Mouse (Mus musculus): ENCODE results near the gene Cort.

Cort gene

GRCm38 (mm10) chr4:149126663-149127062 lies at the start of gene Cort:
Cort (minus strand) TSS chr4:149126763.
- ChIA-PET POLR2A (interaction anchor here in 2 of 4 experiments (0.6 to 1.8 kb wide), 4 partner anchors 22 to 198 kb away, joined by 3 to 4 read pairs (median 4); partner anchors contain the start of genes Dffa (in 1 of the 2) and Pgd (in 1 of the 2)), CTCF (interaction anchor here in 1 of 4 experiments (1.4 kb wide), 1 partner anchor 10 kb away, joined by 7 read pairs; the partner anchor contains the start of gene Cenps)

GRCm38 (mm10) chr4:149173661-149174060 lies 47.1 kb upstream of the Cort start:
- ChIA-PET POLR2A (interaction anchor here in 2 of 4 experiments (0.7 to 4.2 kb wide), 5 partner anchors 8 to 264 kb away, joined by 3 to 23 read pairs (median 5); no protein-coding TSS in a partner anchor), CTCF (interaction anchor here in 2 of 4 experiments (0.6 to 0.7 kb wide), 3 partner anchors 156 to 1180 kb away, joined by 3 read pairs; no protein-coding TSS in a partner anchor)

DNA sequence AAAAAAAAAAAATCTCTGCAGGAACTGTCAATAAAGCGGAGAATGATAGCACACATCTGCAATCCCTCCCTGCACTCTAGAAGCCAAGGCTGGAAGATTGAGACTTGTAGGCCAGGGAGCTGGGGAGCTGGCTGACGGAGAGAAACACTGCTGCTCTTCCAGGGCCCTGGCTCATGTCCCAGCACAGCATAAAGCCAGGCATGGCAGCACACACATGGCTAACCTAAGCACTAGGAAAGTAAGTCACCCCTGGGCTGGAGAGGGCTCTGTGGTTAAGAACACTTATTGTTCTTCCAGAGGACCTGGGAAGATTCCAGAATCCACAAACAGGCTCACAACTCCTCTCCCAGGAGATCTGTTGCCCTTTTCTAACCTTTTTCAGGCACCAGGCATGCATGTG lies 46.1 kb upstream of the Cort start:
- ChIA-PET POLR2A (interaction anchor here in 2 of 4 experiments (0.7 to 4.2 kb wide), 6 partner anchors 9 to 794 kb away, joined by 3 to 23 read pairs (median 6); no protein-coding TSS in a partner anchor), CTCF (interaction anchor here in 3 of 4 experiments (0.6 to 0.7 kb wide), 5 partner anchors 11 to 1181 kb away, joined by 3 to 4 read pairs (median 3); no protein-coding TSS in a partner anchor)

DNA sequence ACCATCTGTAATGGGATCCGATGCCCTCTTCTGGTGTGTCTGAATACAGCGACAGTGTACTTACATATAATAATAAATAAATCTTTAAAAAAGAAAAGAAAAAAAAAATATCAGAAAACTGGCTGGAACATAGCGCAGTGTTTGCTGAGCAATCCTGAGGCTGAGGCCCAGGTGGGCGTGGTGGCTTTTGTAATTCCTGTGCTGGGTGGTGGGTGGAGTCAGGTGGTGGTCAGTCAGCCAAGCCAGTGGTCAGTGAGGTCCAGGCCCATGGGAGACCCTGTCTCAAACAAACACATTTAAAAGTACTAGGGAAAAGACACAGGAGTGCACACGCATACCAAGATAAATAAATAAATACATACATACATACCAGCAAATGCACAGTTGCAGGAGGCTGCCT lies 45.5 kb upstream of the Cort start:
- POLR2A ChIA-PET, result interaction anchor here in 1 of 4 experiments (0.8 to 4.2 kb wide), 3 partner anchors 8 to 18 kb away, joined by 3 to 23 read pairs (median 4); no protein-coding TSS in a partner anchor
- CTCF ChIA-PET, result interaction anchor here in 2 of 4 experiments (0.6 to 1.3 kb wide), 2 partner anchors 28 to 395 kb away, joined by 4 to 11 read pairs; no protein-coding TSS in a partner anchor

DNA sequence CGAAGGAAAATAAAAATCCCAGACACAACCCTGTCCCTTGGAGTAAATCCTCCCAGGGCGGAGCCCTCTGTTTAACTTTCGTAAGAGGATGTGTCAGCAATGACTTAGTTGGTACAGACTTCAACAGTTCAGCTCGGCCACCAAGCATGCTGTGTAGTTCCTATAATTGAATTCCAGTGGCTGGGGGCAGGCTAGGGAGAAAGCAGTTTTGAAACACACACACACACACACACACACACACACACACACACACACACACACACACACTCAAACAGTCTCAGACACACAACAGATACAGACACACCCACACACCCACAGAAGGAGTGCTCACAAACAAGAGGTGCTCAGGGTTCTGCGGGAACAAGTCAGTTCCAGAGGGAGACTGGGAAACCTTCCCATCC lies 45.0 kb upstream of the Cort start:
- POLR2A ChIA-PET, result interaction anchor here in 2 of 4 experiments (0.6 to 4.7 kb wide), 5 partner anchors 12 to 448 kb away, joined by 3 to 34 read pairs (median 4); no protein-coding TSS in a partner anchor
- CTCF ChIA-PET, result interaction anchor here in 3 of 4 experiments (0.5 to 1.3 kb wide), 4 partner anchors 23 to 395 kb away, joined by 3 to 11 read pairs (median 4); no protein-coding TSS in a partner anchor

- ChIA-PET POLR2A (interaction anchor here in 3 of 4 experiments (0.6 to 4.7 kb wide), 16 partner anchors 11 to 397 kb away, joined by 3 to 34 read pairs (median 4); no protein-coding TSS in a partner anchor), CTCF (interaction anchor here in 2 of 4 experiments (1.0 to 1.5 kb wide), 3 partner anchors 14 to 26 kb away, joined by 4 read pairs; no protein-coding TSS in a partner anchor)
These were observed 43.9 kb upstream of the Cort start for GRCm38 (mm10) chr4:149170394-149170931.

DNA sequence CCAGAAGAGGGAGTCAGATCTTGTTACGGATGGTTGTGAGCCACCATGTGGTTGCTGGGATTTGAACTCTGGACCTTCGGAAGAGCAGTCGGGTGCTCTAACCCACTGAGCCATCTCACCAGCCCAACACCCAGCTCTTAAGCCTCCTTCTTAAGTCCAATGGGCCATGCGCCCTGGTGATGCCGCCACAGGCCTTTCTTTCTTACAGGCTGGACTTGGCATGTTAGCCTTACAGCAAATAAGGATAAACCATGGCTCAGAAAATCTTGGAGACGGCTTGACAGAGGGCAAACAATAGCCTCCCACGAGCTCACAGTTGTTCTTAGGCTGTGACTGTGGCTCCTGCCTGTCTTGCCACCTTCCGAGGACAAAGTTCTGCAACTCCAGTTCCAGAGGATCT lies 43.4 kb upstream of the Cort start:
- POLR2A ChIA-PET, result interaction anchor here in 3 of 4 experiments (0.6 to 4.7 kb wide), 15 partner anchors 10 to 397 kb away, joined by 3 to 34 read pairs (median 5); no protein-coding TSS in a partner anchor
- CTCF ChIA-PET, result interaction anchor here in 2 of 4 experiments (0.6 to 1.5 kb wide), 2 partner anchors 15 to 26 kb away, joined by 3 to 4 read pairs; no protein-coding TSS in a partner anchor

- POLR2A ChIA-PET, result interaction anchor here (0.6 to 4.7 kb wide), 18 partner anchors 8 to 348 kb away, joined by 3 to 34 read pairs (median 4); no protein-coding TSS in a partner anchor
- CTCF ChIA-PET, result interaction anchor here in 3 of 4 experiments (0.7 to 1.7 kb wide), 8 partner anchors 15 to 574 kb away, joined by 3 to 6 read pairs (median 3); no protein-coding TSS in a partner anchor
These were observed 41.5 kb upstream of the Cort start for GRCm38 (mm10) chr4:149168016-149168415.

DNA sequence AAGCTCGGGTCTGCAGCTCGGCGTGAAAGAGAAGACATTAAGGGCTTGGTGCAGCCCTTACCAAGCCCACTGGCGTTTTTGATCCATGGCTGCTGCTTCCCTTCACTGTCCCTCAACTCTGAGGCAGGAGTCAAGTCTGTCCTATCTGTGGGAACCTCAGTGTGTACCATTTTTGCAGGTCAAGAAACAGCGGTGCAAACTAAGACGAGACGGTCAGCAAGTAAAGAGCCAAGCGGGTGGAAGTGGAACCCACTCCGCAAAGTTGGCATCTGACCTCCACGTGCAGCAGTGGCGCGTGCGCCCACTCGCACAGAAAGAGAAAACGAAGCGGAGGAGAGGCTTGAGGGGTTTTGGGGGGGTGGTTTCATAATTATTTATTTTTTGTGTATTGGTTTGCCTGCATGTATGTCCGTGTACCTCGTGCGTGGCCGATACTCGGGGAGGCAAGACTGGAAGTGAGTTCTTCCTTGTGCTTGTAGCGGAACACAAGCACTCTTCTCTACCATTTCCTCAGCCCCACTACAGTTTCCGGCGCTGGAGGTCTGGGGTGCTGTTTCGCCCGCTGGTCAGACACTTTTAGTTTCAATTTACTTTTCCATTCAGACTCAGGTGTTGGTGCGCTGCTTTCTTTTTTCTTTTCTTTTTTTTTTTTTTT lies 40.5 kb upstream of the Cort start:
- ChIA-PET POLR2A (interaction anchor here (0.6 to 4.7 kb wide), 31 partner anchors 7 to 882 kb away, joined by 3 to 34 read pairs (median 4); partner anchors contain the start of genes Cort (in 1 of the 4), Dffa (in 1 of the 4), Lzic (in 1 of the 4) and Nmnat1 (in 1 of the 4)), CTCF (interaction anchor here in 2 of 4 experiments (0.5 to 1.2 kb wide), 6 partner anchors 16 to 484 kb away, joined by 3 to 10 read pairs (median 4); no protein-coding TSS in a partner anchor)

- ChIA-PET CTCF (interaction anchor here in 2 of 4 experiments (0.5 to 1.0 kb wide), 7 partner anchors 17 to 598 kb away, joined by 3 to 10 read pairs (median 4); no protein-coding TSS in a partner anchor), POLR2A (interaction anchor here (0.5 to 3.7 kb wide), 40 partner anchors 8 to 883 kb away, joined by 3 to 18 read pairs (median 4); partner anchors contain the start of genes Cort (in 1 of the 4), Dffa (in 1 of the 4), Lzic (in 1 of the 4) and Nmnat1 (in 1 of the 4))
These were observed 39.8 kb upstream of the Cort start, which contains the start of gene Pgd for GRCm38 (mm10) chr4:149166215-149166946. Pgd (minus strand) TSS chr4:149166771.

- POLR2A ChIA-PET, result interaction anchor here in 1 of 4 experiments (0.7 to 3.7 kb wide), 7 partner anchors 9 to 635 kb away, joined by 3 to 14 read pairs (median 4); no protein-coding TSS in a partner anchor
- CTCF ChIA-PET, result interaction anchor here in 2 of 4 experiments (0.9 to 1.1 kb wide), 2 partner anchors 19 to 148 kb away, joined by 3 to 7 read pairs; no protein-coding TSS in a partner anchor
These were observed 37.6 kb upstream of the Cort start for GRCm38 (mm10) chr4:149164150-149164549.

- ChIA-PET POLR2A (interaction anchor here in 1 of 4 experiments (0.7 to 1.7 kb wide), 6 partner anchors 9 to 52 kb away, joined by 3 to 4 read pairs (median 4); no protein-coding TSS in a partner anchor), CTCF (interaction anchor here in 2 of 4 experiments (0.9 to 1.1 kb wide), 2 partner anchors 20 to 149 kb away, joined by 3 to 7 read pairs; no protein-coding TSS in a partner anchor)
These were observed 36.6 kb upstream of the Cort start for GRCm38 (mm10) chr4:149163196-149163595.

- ChIA-PET POLR2A (interaction anchor here in 2 of 4 experiments (0.9 to 3.8 kb wide), 6 partner anchors 8 to 145 kb away, joined by 3 to 34 read pairs (median 6); no protein-coding TSS in a partner anchor), CTCF (interaction anchor here in 1 of 4 experiments (4.0 kb wide), 1 partner anchor 17 kb away, joined by 12 read pairs; no protein-coding TSS in a partner anchor)
These were observed 34.6 kb upstream of the Cort start for GRCm38 (mm10) chr4:149161166-149161565.

DNA sequence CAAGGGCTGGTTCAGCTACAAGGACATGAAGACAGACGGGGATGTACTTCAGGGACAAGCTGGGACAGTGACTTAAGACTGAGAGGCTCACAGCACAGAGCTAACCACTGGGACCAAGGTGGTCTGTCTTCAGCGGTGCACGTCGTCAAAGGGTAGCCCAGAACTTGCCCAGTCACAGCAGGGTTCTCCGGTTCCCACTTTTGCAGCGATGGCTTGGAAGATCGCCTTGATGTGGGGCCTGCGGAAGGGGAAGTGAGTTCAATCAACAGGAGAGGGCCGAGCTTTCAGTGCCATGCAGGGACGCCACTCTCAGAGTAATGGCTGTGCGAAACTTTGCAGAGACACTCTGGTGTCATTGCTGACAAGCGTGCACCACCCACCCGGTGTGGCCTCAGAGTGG lies 33.3 kb upstream of the Cort start:
- CTCF ChIA-PET, result interaction anchor here (0.5 to 4.0 kb wide), 8 partner anchors 11 to 654 kb away, joined by 3 to 12 read pairs (median 4); partner anchors contain the start of gene Cenps (in 1 of the 4)
- POLR2A ChIA-PET, result interaction anchor here in 2 of 4 experiments (0.6 to 4.1 kb wide), 13 partner anchors 9 to 205 kb away, joined by 3 to 34 read pairs (median 5); partner anchors contain the start of gene Cenps (in 2 of the 2)

GRCm38 (mm10) chr4:149159203-149159602 lies 32.6 kb upstream of the Cort start:
- CTCF ChIA-PET, result interaction anchor here in 3 of 4 experiments (0.6 to 4.0 kb wide), 7 partner anchors 10 to 655 kb away, joined by 3 to 12 read pairs (median 4); partner anchors contain the start of gene Cenps (in 1 of the 3)
- POLR2A ChIA-PET, result interaction anchor here (0.5 to 4.1 kb wide), 14 partner anchors 9 to 446 kb away, joined by 3 to 34 read pairs (median 5); partner anchors contain the start of gene Cenps (in 2 of the 4)

DNA sequence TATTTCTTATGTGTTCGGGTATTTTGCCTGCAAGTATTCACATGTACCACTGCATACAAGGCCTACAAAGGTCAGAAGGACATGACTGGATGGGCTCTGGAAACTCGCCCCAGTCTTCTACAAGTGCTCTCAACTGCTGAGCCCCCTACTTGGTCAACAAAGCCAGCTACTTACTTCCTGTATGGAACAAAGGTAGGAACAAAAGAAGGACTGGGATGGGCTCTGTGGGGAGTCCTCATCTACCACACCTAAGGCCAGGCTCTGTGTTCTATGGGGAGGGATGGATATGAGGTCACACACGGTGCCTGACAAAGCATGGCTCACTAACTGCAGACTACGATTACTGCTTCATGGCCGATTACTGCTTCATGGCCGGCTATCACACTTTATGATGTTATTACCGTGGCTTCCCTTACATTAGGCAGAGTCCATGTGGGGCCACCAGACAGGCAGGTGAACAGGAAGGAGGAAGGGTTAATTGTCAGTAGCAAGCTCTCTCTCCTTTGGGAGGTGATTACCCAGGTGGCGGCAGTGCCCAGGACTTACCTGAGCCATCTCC lies 30.9 kb upstream of the Cort start:
- ChIA-PET CTCF (interaction anchor here in 3 of 4 experiments (0.6 to 4.0 kb wide), 2 partner anchors 13 to 1137 kb away, joined by 3 to 12 read pairs (median 3); no protein-coding TSS in a partner anchor), POLR2A (interaction anchor here in 3 of 4 experiments (0.6 to 4.1 kb wide), 8 partner anchors 9 to 40 kb away, joined by 4 to 34 read pairs (median 6); partner anchors contain the start of gene Pgd (in 1 of the 3))
